Mouse (Mus musculus) hindbrain, postnatal 0 days (tissue): ENCODE results near the gene Serpinb1b. TPM values are rescaled to one million over a fixed set of nuclear protein-coding genes. Genes with fewer than 3 reads are reported as not detected.

Source experiments
- ATAC-seq: fragments of 200-750 bp; cut with Nextera tagmentation; 2 replicates; pipeline ENCODE4 v1.8.0; 2017; ENCODE audit warnings: mild to moderate bottlenecking, moderate TSS enrichment, moderate library complexity
- DNase-seq: peaks from one replicate; pipeline ENCODE4 v3.0.0-alpha.2; 2015; ENCODE audit warnings: low spot score
- H3K27ac ChIP-seq: fragments of 300-500 bp; sonication (generic); 2 replicates; pipeline ENCODE4 v1.5.1; 2014; ENCODE audit warnings: mild to moderate bottlenecking
- H3K27me3 ChIP-seq: fragments of 300-500 bp; sonication (generic); 2 replicates; pipeline ENCODE4 v1.6.1; 2014; ENCODE audit warnings: low read length, mixed read lengths; ENCODE audit not compliant: insufficient read depth
- H3K36me3 ChIP-seq: fragments of 300-500 bp; sonication (generic); 2 replicates; pipeline ENCODE4 v1.6.1; 2014; ENCODE audit warnings: low read length, mixed read lengths; ENCODE audit not compliant: insufficient read depth
- H3K4me1 ChIP-seq: fragments of 300-500 bp; sonication (generic); 2 replicates; pipeline ENCODE4 v1.6.1; 2014; ENCODE audit warnings: antibody characterized with exemption, low read length, mixed read lengths; ENCODE audit not compliant: insufficient read depth
- H3K4me2 ChIP-seq: fragments of 300-500 bp; sonication (generic); 2 replicates; pipeline ENCODE4 v1.6.1; 2014; ENCODE audit warnings: low read depth, mild to moderate bottlenecking, low read length, moderate library complexity, mixed read lengths
- H3K4me3 ChIP-seq: fragments of 300-500 bp; sonication (generic); 2 replicates; pipeline ENCODE4 v1.5.1; 2014; ENCODE audit warnings: low read length
- H3K9ac ChIP-seq: fragments of 300-500 bp; sonication (generic); replicated peaks from 2 replicates; pipeline ENCODE4 v1.6.1; 2014; ENCODE audit warnings: mild to moderate bottlenecking, low read length, moderate library complexity, mixed read lengths
- H3K9me3 ChIP-seq: fragments of 300-500 bp; sonication (generic); 2 replicates; pipeline ENCODE4 v1.6.1; 2016; ENCODE audit warnings: low read length, mixed read lengths
- CTCF ChIP-seq: IDR thresholded peaks from 2 replicates; pipeline ENCODE4 v1.5.1; 2016; ENCODE audit warnings: antibody characterized with exemption, control low read depth, low read depth
- WGBS: fragments of 180-500 bp; shearing (Covaris S2); extraction: QIAGEN DNeasy Blood & Tissue Kit; methylation state at CpG from one replicate; pipeline ENCODE4 v1.1.7; 2014; 5-methylcytosine and 5-hydroxymethylcytosine counted together
- polyA plus RNA-seq: library from polyadenylated mRNA; unstranded; fragments of >200 nt; fragmentation: Nextera tagmentation; extraction: Ambion mirVana; gene quantifications from 2 replicates; pipeline ENCODE4 v1.2.1, GENCODE M21; 2015
- total RNA-seq: library from RNA; depleted of rRNA; stranded (reverse); fragments of >200 nt; gene quantifications from 2 replicates; pipeline ENCODE4 v1.2.3, GENCODE M21; 2014; rRNA removed

Gene Serpinb1b
- total and polyA plus RNA-seq, 2 experiments from 2014 or later: 14.2 to 30.6 TPM

DNA sequence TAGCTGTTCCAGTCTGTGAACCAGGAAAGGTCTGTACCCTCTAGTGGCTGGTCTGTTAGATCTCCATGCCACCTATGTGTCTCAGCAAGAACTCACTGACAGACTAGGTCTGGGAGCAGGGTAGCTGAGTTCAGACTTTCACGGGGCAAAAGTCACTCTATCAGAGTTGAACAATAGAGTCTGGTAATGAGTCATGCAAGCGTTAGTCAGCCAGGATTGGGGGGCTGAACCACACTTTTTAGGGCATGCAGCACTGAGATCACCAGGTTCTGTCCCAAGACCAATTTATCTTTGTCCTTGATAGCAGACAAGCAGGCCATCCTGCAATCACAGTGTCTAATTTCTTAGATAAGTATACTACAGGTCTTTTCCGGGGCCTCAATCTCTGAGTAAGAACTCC, 63.1 kb downstream of the Serpinb1b start:
- no peaks in the 10 kb centered on the region for H3K4me1 ChIP-seq
- ATAC-seq: no peak
- no peak overlapping the region for H3K9ac ChIP-seq
- H3K36me3 ChIP-seq: no peaks in the 10 kb centered on the region
- 76% methylated on average over 3 of the region's 3 CpGs for WGBS
- no peak for TF ChIP-seq CTCF
- no peaks in the 10 kb centered on the region for H3K9me3 ChIP-seq
- H3K27me3 ChIP-seq: no peaks in the 10 kb centered on the region
- H3K27ac ChIP-seq: no peak overlapping the region
- DNase-seq: no peak
- no peak overlapping the region for H3K4me2 ChIP-seq
- no peak overlapping the region for H3K4me3 ChIP-seq

Other genes starting within 250 kb of the Serpinb1b start
- 0.18 and 0.94 TPM in 2 replicates for gene Serpinb1a, start 227.4 kb upstream of the Serpinb1b start, total RNA-seq
- gene Serpinb1a, start 227.4 kb upstream of the Serpinb1b start, polyA plus RNA-seq: 4.4 and 5.0 TPM in 2 replicates
- not detected in 2 replicates for gene Serpinb1c, start 180.4 kb upstream of the Serpinb1b start, total RNA-seq
- not detected in 2 replicates for gene Serpinb1c, start 180.4 kb upstream of the Serpinb1b start, polyA plus RNA-seq
- 1.7 and 4.7 TPM in 2 replicates for gene Serpinb6b, start 113.4 kb upstream of the Serpinb1b start, total RNA-seq
- 2.8 TPM in 2 replicates for gene Serpinb6b, start 113.4 kb upstream of the Serpinb1b start, polyA plus RNA-seq
- 3.8 and 4.4 TPM in 2 replicates for gene Serpinb9, start 75.3 kb upstream of the Serpinb1b start, total RNA-seq
- 3.4 and 3.8 TPM in 2 replicates for gene Serpinb9, start 75.3 kb upstream of the Serpinb1b start, polyA plus RNA-seq
- not detected in 2 replicates for gene Serpinb9b, start 51.2 kb upstream of the Serpinb1b start, total RNA-seq
- 0.13 and 0.25 TPM in 2 replicates for gene Serpinb9b, start 51.2 kb upstream of the Serpinb1b start, polyA plus RNA-seq
- not detected in 2 replicates for gene Serpinb9c, start 81.2 kb downstream of the Serpinb1b start, total RNA-seq
- not detected in 2 replicates for gene Serpinb9c, start 81.2 kb downstream of the Serpinb1b start, polyA plus RNA-seq
- gene Serpinb9d, start 114.4 kb downstream of the Serpinb1b start, total RNA-seq: not detected in 2 replicates
- not detected in 2 replicates for gene Serpinb9d, start 114.4 kb downstream of the Serpinb1b start, polyA plus RNA-seq
- not detected in 2 replicates for gene Serpinb9e, start 171.0 kb downstream of the Serpinb1b start, total RNA-seq
- gene Serpinb9e, start 171.0 kb downstream of the Serpinb1b start, polyA plus RNA-seq: not detected in 2 replicates
- not detected in 2 replicates for gene Serpinb9f, start 245.5 kb downstream of the Serpinb1b start, total RNA-seq
- not detected in 2 replicates for gene Serpinb9f, start 245.5 kb downstream of the Serpinb1b start, polyA plus RNA-seq